Mouse (Mus musculus): ENCODE measurements around the gene Gm4881. TPM values are rescaled to one million over a fixed set of nuclear protein-coding genes. Genes with fewer than 3 reads are reported as not detected.

Gene Gm4881
- polyA plus RNA-seq (2014; fragmentation: Nextera tagmentation; extraction: Ambion mirVana) = not detected in 2 replicates

DNA sequence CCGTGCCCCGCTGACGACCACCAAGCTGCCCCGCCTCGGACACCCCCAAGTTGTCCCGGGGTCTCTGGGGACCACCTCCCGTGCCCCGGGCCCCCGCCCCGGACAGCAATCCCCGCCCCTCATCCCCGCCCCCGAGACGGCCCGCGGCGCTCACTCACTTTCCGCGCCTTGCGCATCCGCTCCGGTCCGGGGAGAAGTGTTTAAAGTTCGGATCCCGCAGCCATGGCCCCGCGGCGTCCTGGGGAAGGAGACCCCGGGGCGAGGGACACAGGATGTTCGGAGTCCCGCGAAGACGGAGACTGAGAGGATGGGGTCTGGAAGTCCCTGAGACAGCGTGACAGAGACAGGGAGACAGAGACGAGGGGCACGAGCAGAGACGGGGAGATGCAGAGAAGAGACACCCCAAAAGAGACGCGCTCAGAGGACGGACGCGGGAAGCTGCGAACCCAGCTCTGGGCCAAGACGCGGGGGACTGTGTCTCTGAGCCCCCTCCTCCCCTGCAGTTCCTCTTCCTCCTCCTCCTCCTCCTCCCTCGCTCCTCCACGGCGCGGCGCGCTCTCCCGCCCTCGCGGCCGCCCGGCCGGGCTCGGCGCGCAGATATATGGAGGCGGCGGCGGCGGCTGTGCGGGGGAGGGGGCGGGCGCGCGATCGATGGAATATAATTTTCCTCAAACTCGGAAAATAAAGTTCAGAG is at the start of gene Gm4881:
Gm4881 (minus strand) TSS at position 238 of the 694 bp plus-strand sequence.
- no peak for ATAC-seq (ENCODE audit: insufficient number of reproducible peaks, insufficient read depth, low FRiP score, low read depth)
- Histone ChIP-seq H3K27ac (replicated peaks in 1 of 2; ENCODE audit: control insufficient read depth in 1 of 2, insufficient read depth in 1 of 2, low read depth in 2 of 2, low read length in 2 of 2) (no peak within 1 kb of the TSS), H3K9me3 (ENCODE audit: control insufficient read depth, low read length) (no peaks in the 10 kb centered on the region), H3K27me3 (ENCODE audit: control insufficient read depth, insufficient read depth, low read length) (peaks cover 96% of the 10 kb centered on the region), H3K4me2 (ENCODE audit: low read length) (peak within 1 kb of the TSS; percentile 63), H3K36me3 (ENCODE audit: control insufficient read depth, insufficient read depth, low read length) (no peaks in the 10 kb centered on the region), H3K4me3 (ENCODE audit: control insufficient read depth in 1 of 2, insufficient read depth in 1 of 2, low read depth in 1 of 2, low read length in 2 of 2) (peak within 1 kb of the TSS; percentile 11 to 23), H3K9ac (ENCODE audit: low read length) (no peak within 1 kb of the TSS), H3K4me1 (ENCODE audit: control insufficient read depth in 2 of 2, insufficient read depth in 2 of 2, low read length in 2 of 2) (peaks cover 2 to 4% of the 10 kb centered on the region in 2 experiments; a peak in 2 of 4 replicates)
- 1% methylated on average over 57 of the region's 72 CpGs for WGBS

DNA sequence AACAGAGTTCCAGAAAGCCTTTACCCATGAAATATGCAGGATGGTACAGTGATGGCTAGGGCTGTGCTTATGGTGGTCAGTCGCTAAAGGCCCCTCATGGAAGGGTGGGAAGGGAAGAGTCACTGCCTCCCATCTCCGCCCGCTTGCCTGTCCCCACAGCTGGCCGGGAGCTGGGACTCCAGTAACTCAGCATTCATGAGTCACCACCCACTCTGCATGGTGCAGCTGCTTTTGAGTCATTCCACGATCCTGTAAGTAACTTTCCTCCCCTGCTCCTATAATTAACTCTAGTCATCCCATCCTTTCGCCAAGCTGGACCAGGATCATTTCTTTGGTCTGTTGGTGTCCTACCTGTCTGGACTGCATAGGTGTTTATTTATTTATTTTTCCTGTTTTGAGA is 48.8 kb upstream of the Gm4881 start:
- ATAC-seq (ENCODE audit: insufficient number of reproducible peaks, insufficient read depth, low FRiP score, low read depth) = no peak
- WGBS = 71% methylated on average over 6 of the region's 6 CpGs
- Histone ChIP-seq H3K9me3 (ENCODE audit: control insufficient read depth, low read length) (no peaks in the 10 kb centered on the region), H3K4me1 (ENCODE audit: control insufficient read depth in 2 of 2, insufficient read depth in 2 of 2, low read length in 2 of 2) (no peaks in the 10 kb centered on the region), H3K9ac (ENCODE audit: low read length) (no peak overlapping the region), H3K4me3 (ENCODE audit: control insufficient read depth in 1 of 2, insufficient read depth in 1 of 2, low read depth in 1 of 2, low read length in 2 of 2) (no peak overlapping the region), H3K4me2 (ENCODE audit: low read length) (no peak overlapping the region), H3K27ac (replicated peaks in 1 of 2; ENCODE audit: control insufficient read depth in 1 of 2, insufficient read depth in 1 of 2, low read depth in 2 of 2, low read length in 2 of 2) (no peak overlapping the region), H3K27me3 (ENCODE audit: control insufficient read depth, insufficient read depth, low read length) (no peaks in the 10 kb centered on the region), H3K36me3 (ENCODE audit: control insufficient read depth, insufficient read depth, low read length) (no peaks in the 10 kb centered on the region)

DNA sequence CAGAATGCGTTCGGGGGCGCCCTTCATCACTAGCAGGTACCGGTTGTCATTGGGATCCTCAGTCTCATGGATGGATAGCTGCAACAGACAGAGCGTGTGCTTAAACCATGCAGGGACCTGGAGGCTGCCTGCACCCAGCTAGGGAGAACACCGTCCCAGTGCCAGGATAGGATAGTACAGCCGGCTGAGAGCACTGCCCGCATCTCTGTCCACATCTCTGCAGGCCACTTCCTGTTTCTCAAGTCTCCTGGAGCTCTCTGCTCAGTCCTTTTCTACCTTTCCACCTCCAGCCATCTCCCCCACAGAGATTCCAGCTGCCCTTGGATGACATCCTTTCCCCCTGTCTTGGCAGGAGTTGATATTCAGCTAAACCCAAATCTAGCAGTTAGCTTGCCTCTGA is 46.2 kb upstream of the Gm4881 start:
- H3K27me3 ChIP-seq (ENCODE audit: control insufficient read depth, insufficient read depth, low read length) = no peaks in the 10 kb centered on the region
- H3K4me2 ChIP-seq (ENCODE audit: low read length) = no peak overlapping the region
- no peaks in the 10 kb centered on the region for H3K36me3 ChIP-seq (ENCODE audit: control insufficient read depth, insufficient read depth, low read length)
- H3K27ac ChIP-seq (replicated peaks in 1 of 2; ENCODE audit: control insufficient read depth in 1 of 2, insufficient read depth in 1 of 2, low read depth in 2 of 2, low read length in 2 of 2) = no peak overlapping the region
- H3K9me3 ChIP-seq (ENCODE audit: control insufficient read depth, low read length) = no peaks in the 10 kb centered on the region
- no peaks in the 10 kb centered on the region for H3K4me1 ChIP-seq (ENCODE audit: control insufficient read depth in 2 of 2, insufficient read depth in 2 of 2, low read length in 2 of 2)
- H3K9ac ChIP-seq (ENCODE audit: low read length) = no peak overlapping the region
- no peak for ATAC-seq (ENCODE audit: insufficient number of reproducible peaks, insufficient read depth, low FRiP score, low read depth)
- WGBS = 81% methylated on average over 8 of the region's 8 CpGs
- no peak overlapping the region for H3K4me3 ChIP-seq (ENCODE audit: control insufficient read depth in 1 of 2, insufficient read depth in 1 of 2, low read depth in 1 of 2, low read length in 2 of 2)

DNA sequence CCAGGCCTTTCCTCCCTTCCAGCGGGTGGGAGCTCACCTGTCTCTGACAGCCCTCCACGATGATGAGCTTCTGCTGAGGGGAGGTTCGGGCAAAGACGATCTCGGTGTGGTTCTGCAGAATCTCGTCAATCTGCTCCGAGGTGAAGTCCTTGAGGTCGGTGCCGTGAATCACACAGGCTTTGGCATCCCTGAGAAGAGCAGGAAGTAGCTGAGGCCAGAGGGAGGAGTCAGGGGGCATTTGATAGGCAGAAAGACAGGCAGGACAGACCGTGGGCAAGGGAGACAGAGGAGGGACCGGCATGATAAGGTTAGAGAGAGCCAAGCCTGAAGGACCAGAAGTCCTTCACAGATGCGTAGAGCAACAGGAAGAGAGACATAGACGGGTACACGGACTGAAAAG is 43.6 kb upstream of the Gm4881 start:
- 69% methylated on average over 14 of the region's 14 CpGs for WGBS
- no peak overlapping the region for H3K27ac ChIP-seq (replicated peaks in 1 of 2; ENCODE audit: control insufficient read depth in 1 of 2, insufficient read depth in 1 of 2, low read depth in 2 of 2, low read length in 2 of 2)
- ATAC-seq (ENCODE audit: insufficient number of reproducible peaks, insufficient read depth, low FRiP score, low read depth) = no peak

DNA sequence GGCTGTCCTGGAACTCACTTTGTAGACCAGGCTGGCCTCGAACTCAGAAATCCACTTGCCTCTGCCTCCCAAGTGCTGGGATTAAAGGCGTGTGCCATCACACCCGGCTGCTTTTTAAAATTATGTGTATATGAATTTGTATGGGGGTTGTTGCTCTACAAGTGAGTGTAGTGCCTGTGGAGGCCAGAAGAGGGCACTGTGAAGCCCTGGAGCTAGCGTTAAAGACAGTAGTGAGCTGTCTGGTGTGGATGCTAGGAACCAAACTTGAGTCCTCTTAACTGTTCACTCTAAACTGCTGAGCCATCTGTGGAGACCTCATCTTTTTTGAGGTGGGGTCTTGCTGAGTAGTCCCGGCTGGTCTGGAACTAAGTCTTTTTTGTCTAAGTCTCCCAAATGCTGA is 41.5 kb upstream of the Gm4881 start:
- Histone ChIP-seq H3K4me3 (ENCODE audit: control insufficient read depth in 1 of 2, insufficient read depth in 1 of 2, low read depth in 1 of 2, low read length in 2 of 2) (no peak overlapping the region), H3K4me1 (ENCODE audit: control insufficient read depth in 2 of 2, insufficient read depth in 2 of 2, low read length in 2 of 2) (no peaks in the 10 kb centered on the region), H3K36me3 (ENCODE audit: control insufficient read depth, insufficient read depth, low read length) (no peaks in the 10 kb centered on the region), H3K9me3 (ENCODE audit: control insufficient read depth, low read length) (no peaks in the 10 kb centered on the region), H3K27ac (replicated peaks in 1 of 2; ENCODE audit: control insufficient read depth in 1 of 2, insufficient read depth in 1 of 2, low read depth in 2 of 2, low read length in 2 of 2) (no peak overlapping the region), H3K4me2 (ENCODE audit: low read length) (no peak overlapping the region), H3K9ac (ENCODE audit: low read length) (no peak overlapping the region), H3K27me3 (ENCODE audit: control insufficient read depth, insufficient read depth, low read length) (no peaks in the 10 kb centered on the region)
- ATAC-seq (ENCODE audit: insufficient number of reproducible peaks, insufficient read depth, low FRiP score, low read depth) = no peak
- 54% methylated on average over 5 of the region's 5 CpGs for WGBS

More for the DNA sequence above, 43.6 kb upstream of the Gm4881 start:
- no peaks in the 10 kb centered on the region for H3K9me3 ChIP-seq (ENCODE audit: control insufficient read depth, low read length)
- H3K4me2 ChIP-seq (ENCODE audit: low read length) = no peak overlapping the region
- H3K9ac ChIP-seq (ENCODE audit: low read length) = no peak overlapping the region
- no peaks in the 10 kb centered on the region for H3K4me1 ChIP-seq (ENCODE audit: control insufficient read depth in 2 of 2, insufficient read depth in 2 of 2, low read length in 2 of 2)
- no peak overlapping the region for H3K4me3 ChIP-seq (ENCODE audit: control insufficient read depth in 1 of 2, insufficient read depth in 1 of 2, low read depth in 1 of 2, low read length in 2 of 2)
- H3K36me3 ChIP-seq (ENCODE audit: control insufficient read depth, insufficient read depth, low read length) = no peaks in the 10 kb centered on the region
- H3K27me3 ChIP-seq (ENCODE audit: control insufficient read depth, insufficient read depth, low read length) = no peaks in the 10 kb centered on the region

DNA sequence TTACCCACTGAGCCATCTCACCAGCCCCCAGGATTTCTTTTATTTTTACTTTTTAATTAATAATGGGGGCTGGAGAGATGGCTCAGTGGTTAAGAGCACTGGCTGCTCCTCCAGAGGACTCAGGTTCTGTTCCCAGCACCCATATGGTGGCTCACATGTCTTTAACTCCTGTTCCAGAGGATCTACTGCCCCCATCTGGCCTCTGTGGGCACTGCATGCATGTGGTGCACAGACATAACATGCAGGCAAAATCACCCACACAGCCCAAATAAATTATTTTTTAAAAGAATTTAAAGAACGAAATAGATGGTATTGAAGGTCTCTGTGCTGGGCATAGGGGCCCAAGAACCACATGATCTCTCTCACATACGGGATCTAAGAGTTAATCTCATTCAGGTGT is 40.0 kb upstream of the Gm4881 start:
- ATAC-seq (ENCODE audit: insufficient number of reproducible peaks, insufficient read depth, low FRiP score, low read depth) = no peak
- Histone ChIP-seq H3K9me3 (ENCODE audit: control insufficient read depth, low read length) (no peaks in the 10 kb centered on the region), H3K4me2 (ENCODE audit: low read length) (no peak overlapping the region), H3K27me3 (ENCODE audit: control insufficient read depth, insufficient read depth, low read length) (no peaks in the 10 kb centered on the region), H3K4me1 (ENCODE audit: control insufficient read depth in 2 of 2, insufficient read depth in 2 of 2, low read length in 2 of 2) (no peaks in the 10 kb centered on the region), H3K9ac (ENCODE audit: low read length) (no peak overlapping the region), H3K4me3 (ENCODE audit: control insufficient read depth in 1 of 2, insufficient read depth in 1 of 2, low read depth in 1 of 2, low read length in 2 of 2) (no peak overlapping the region), H3K36me3 (ENCODE audit: control insufficient read depth, insufficient read depth, low read length) (no peaks in the 10 kb centered on the region), H3K27ac (replicated peaks in 1 of 2; ENCODE audit: control insufficient read depth in 1 of 2, insufficient read depth in 1 of 2, low read depth in 2 of 2, low read length in 2 of 2) (no peak overlapping the region)
- 83% methylated on average over 2 of the region's 2 CpGs for WGBS

DNA sequence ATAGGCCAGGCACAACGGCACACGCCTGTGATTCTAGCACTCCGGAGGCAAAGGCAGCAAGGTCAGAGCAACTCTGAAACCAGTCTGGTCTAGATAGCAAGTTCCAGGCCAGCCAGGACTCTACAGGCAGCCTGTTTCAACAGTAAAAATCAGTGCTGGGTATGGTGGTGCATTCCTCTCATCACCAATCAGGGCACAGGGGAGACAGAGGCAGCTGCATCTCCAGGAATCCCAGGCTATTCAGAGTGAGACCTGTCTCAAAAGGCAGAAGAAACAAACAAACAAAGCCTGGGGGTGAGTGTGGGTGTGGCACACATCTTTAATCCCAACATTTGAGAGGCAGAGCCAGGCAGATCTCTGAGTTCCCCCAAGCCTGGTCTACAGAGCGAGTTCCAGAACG is 39.1 kb upstream of the Gm4881 start:
- H3K27me3 ChIP-seq (ENCODE audit: control insufficient read depth, insufficient read depth, low read length) = no peaks in the 10 kb centered on the region
- no peak overlapping the region for H3K27ac ChIP-seq (replicated peaks in 1 of 2; ENCODE audit: control insufficient read depth in 1 of 2, insufficient read depth in 1 of 2, low read depth in 2 of 2, low read length in 2 of 2)
- H3K9ac ChIP-seq (ENCODE audit: low read length) = no peak overlapping the region
- H3K4me1 ChIP-seq (ENCODE audit: control insufficient read depth in 2 of 2, insufficient read depth in 2 of 2, low read length in 2 of 2) = no peaks in the 10 kb centered on the region
- no peak overlapping the region for H3K4me2 ChIP-seq (ENCODE audit: low read length)
- H3K9me3 ChIP-seq (ENCODE audit: control insufficient read depth, low read length) = no peaks in the 10 kb centered on the region
- H3K4me3 ChIP-seq (ENCODE audit: control insufficient read depth in 1 of 2, insufficient read depth in 1 of 2, low read depth in 1 of 2, low read length in 2 of 2) = no peak overlapping the region
- no peak for ATAC-seq (ENCODE audit: insufficient number of reproducible peaks, insufficient read depth, low FRiP score, low read depth)
- 72% methylated on average over 5 of the region's 5 CpGs for WGBS
- no peaks in the 10 kb centered on the region for H3K36me3 ChIP-seq (ENCODE audit: control insufficient read depth, insufficient read depth, low read length)

DNA sequence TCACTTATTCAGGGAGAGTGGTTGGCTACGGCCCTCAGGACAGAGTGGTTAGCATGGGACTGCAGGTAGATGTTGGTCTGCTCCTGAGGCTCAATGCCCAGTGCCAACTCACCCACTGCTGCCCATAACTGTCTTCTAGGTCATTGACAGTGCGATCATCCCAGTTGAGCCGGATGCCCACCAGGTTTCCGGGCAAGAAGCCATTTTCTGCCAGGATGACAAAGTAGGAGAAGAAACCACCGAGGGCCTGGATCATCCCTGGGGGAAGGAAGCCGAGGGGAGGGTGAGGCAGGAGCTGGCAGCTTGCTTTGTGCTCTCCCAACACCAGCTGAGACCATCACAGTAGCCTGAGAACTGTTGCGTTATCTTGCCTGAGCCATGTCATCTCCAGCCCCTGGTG is 36.1 kb upstream of the Gm4881 start:
- no peaks in the 10 kb centered on the region for H3K27me3 ChIP-seq (ENCODE audit: control insufficient read depth, insufficient read depth, low read length)
- H3K4me1 ChIP-seq (ENCODE audit: control insufficient read depth in 2 of 2, insufficient read depth in 2 of 2, low read length in 2 of 2) = no peaks in the 10 kb centered on the region
- no peaks in the 10 kb centered on the region for H3K36me3 ChIP-seq (ENCODE audit: control insufficient read depth, insufficient read depth, low read length)
- H3K4me2 ChIP-seq (ENCODE audit: low read length) = no peak overlapping the region
- H3K9me3 ChIP-seq (ENCODE audit: control insufficient read depth, low read length) = no peaks in the 10 kb centered on the region
- no peak overlapping the region for H3K27ac ChIP-seq (replicated peaks in 1 of 2; ENCODE audit: control insufficient read depth in 1 of 2, insufficient read depth in 1 of 2, low read depth in 2 of 2, low read length in 2 of 2)
- 71% methylated on average over 7 of the region's 7 CpGs for WGBS
- no peak for ATAC-seq (ENCODE audit: insufficient number of reproducible peaks, insufficient read depth, low FRiP score, low read depth)
- H3K4me3 ChIP-seq (ENCODE audit: control insufficient read depth in 1 of 2, insufficient read depth in 1 of 2, low read depth in 1 of 2, low read length in 2 of 2) = no peak overlapping the region
- no peak overlapping the region for H3K9ac ChIP-seq (ENCODE audit: low read length)

All from heart, embryonic 14.5 days (tissue).